Mouse (Mus musculus): Measurements from ENCODE around the gene Dclk2.

DNA sequence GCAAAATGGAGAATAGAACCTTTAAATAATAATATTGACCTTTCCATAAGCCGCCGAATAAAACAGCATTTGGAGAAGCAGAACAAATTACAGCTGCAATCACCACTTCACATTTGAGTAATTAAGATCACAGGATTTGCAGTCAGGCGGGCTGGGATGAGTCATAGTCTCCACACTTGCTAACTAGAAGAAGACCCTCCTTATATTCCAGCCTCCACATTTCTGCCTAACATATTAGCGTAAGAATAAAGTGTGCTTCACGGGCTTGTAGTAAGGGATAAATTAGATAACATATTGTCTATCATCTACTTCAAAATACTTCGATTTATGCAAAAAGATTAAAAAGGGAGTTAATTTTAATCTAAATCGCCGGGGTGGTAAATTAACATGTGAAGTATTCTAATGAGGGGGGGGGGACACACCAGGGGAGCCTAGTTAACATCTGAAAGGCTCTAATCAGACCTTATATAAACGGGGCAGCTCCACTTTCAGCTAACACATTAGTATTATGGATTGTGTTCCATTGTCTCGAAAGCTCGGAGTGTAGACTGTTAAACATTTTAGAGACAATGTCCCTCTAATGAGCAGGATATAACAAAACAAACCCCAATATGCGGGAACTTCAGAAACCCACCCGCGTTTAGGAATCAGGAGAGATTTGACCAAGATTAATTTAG is 87.9 kb downstream of the Dclk2 start:
- TF ChIP-seq CTCF (IDR thresholded peaks at IDR 0.05; ENCODE audit: extremely low read depth, insufficient read depth, low read length) = no peak
- TF ChIP-seq POLR2A (IDR thresholded peaks at IDR 0.05; ENCODE audit: extremely low read depth, insufficient read depth, low read length) = no peak

All from cortical plate, adult 2 months (tissue).